Mouse (Mus musculus): ENCODE data around the gene Wwc1.

GRCm38 (mm10) chr11:35977096-35977495 is 3.2 kb downstream of the Wwc1 start:
- TF ChIP-seq POLR2A (IDR thresholded peaks at IDR 0.05; ENCODE audit: low read depth, low read length): no peak
- TF ChIP-seq CTCF (IDR thresholded peaks at IDR 0.05; ENCODE audit: extremely low read depth, insufficient read length, insufficient replicate concordance, low read depth, low read length): no peak
